Mouse (Mus musculus): ENCODE data around the gene Ttc34.

The Ttc34 gene

GRCm38 (mm10) chr4:154857366-154858240 lies 20.3 kb downstream of the Ttc34 start:
- peak; percentile 56 for DNase-seq

- DNase-seq: no peak
Observed at GRCm38 (mm10) chr4:154858601-154859000, 21.3 kb downstream of the Ttc34 start.

- DNase-seq: peak; percentile 36
Observed at GRCm38 (mm10) chr4:154861967-154862366, 24.7 kb downstream of the Ttc34 start.

GRCm38 (mm10) chr4:154863436-154863935 lies 26.2 kb downstream of the Ttc34 start:
- DNase-seq: peak; percentile 27

- DNase-seq: peak; percentile 89
Observed at GRCm38 (mm10) chr4:154864271-154864771, 27.1 kb downstream of the Ttc34 start.

GRCm38 (mm10) chr4:154864961-154865760 lies 27.9 kb downstream of the Ttc34 start:
- DNase-seq: peak; percentile 59

GRCm38 (mm10) chr4:154866391-154866790 lies 29.1 kb downstream of the Ttc34 start:
- DNase-seq: peak; percentile 46

GRCm38 (mm10) chr4:154867257-154867656 lies 30.0 kb downstream of the Ttc34 start:
- DNase-seq: peak; percentile 17

GRCm38 (mm10) chr4:154869440-154869839 lies 32.2 kb downstream of the Ttc34 start, which contains the start of gene Mmel1:
Gene Mmel1, plus strand, starts transcription at chr4:154869585.
- DNase-seq: peak; percentile 22

GRCm38 (mm10) chr4:154870721-154871120 lies 33.5 kb downstream of the Ttc34 start:
- peak; percentile 3 for DNase-seq

- DNase-seq: peak; percentile 18
Observed at GRCm38 (mm10) chr4:154871757-154872251, 34.5 kb downstream of the Ttc34 start.

- DNase-seq: peak; percentile 17
Observed at GRCm38 (mm10) chr4:154873186-154873585, 35.9 kb downstream of the Ttc34 start.

- peak; percentile 89 for DNase-seq
Observed at GRCm38 (mm10) chr4:154877864-154878548, 40.7 kb downstream of the Ttc34 start.

- DNase-seq: no peak
Observed at GRCm38 (mm10) chr4:154880730-154881129, 43.5 kb downstream of the Ttc34 start.

GRCm38 (mm10) chr4:154882014-154882659 lies 44.9 kb downstream of the Ttc34 start:
- no peak for DNase-seq

GRCm38 (mm10) chr4:154885416-154885815 lies 48.2 kb downstream of the Ttc34 start:
- DNase-seq: no peak

GRCm38 (mm10) chr4:154886876-154887592 lies 49.8 kb downstream of the Ttc34 start:
- DNase-seq: peak; percentile 79

- DNase-seq: peak; percentile 58
Observed at GRCm38 (mm10) chr4:154887593-154888250, 50.5 kb downstream of the Ttc34 start.

GRCm38 (mm10) chr4:154890887-154891286 lies 53.6 kb downstream of the Ttc34 start:
- DNase-seq: no peak

GRCm38 (mm10) chr4:154895549-154895948 lies 58.3 kb downstream of the Ttc34 start:
- peak; percentile 39 for DNase-seq

Data from cerebellum, adult 11-12 months (tissue).